Mouse (Mus musculus): ENCODE data around the gene Bivm. TPM values are rescaled to one million over a fixed set of nuclear protein-coding genes. Genes with fewer than 3 reads are reported as not detected.

Gene Bivm
- polyA plus RNA-seq, 1 experiment from 2014 or later: 26.4 TPM

GRCm38 (mm10) chr1:44186396-44186795 lies 67.6 kb downstream of the Bivm start:
- Histone ChIP-seq H3K27me3 (no peaks in the 10 kb centered on the region), H3K9me3 (no peaks in the 10 kb centered on the region), H3K27ac (no peak overlapping the region), H3K4me3 (no peak overlapping the region), H3K36me3 (peaks cover 5% of the 10 kb centered on the region), H3K4me1 (no peaks in the 10 kb centered on the region), H3K9ac (no peak overlapping the region), H3K4me2 (replicated peaks) (no peak overlapping the region)
- ATAC-seq (ENCODE audit: insufficient number of reproducible peaks, insufficient read depth, low FRiP score, low TSS enrichment): no peak

Other genes with a start within 250 kb of the Bivm start
- 67.0 and 67.8 TPM in 2 replicates for gene Tpp2, start 185.3 kb upstream of the Bivm start, polyA plus RNA-seq (2016; fragmentation: Nextera tagmentation; extraction: Ambion mirVana)
- gene Mettl21c, start 98.9 kb upstream of the Bivm start, polyA plus RNA-seq (2016; fragmentation: Nextera tagmentation; extraction: Ambion mirVana): 0.61 and 0.87 TPM in 2 replicates
- 0.03 and 0.06 TPM in 2 replicates for gene Gm8251, start 57.0 kb upstream of the Bivm start, polyA plus RNA-seq (2016; fragmentation: Nextera tagmentation; extraction: Ambion mirVana)
- 76.1 and 79.0 TPM in 2 replicates for gene Tex30, start 16.5 kb upstream of the Bivm start, polyA plus RNA-seq (2016; fragmentation: Nextera tagmentation; extraction: Ambion mirVana)
- 69.9 and 80.1 TPM in 2 replicates for gene Kdelc1, start 149 bp upstream of the Bivm start, polyA plus RNA-seq (2016; fragmentation: Nextera tagmentation; extraction: Ambion mirVana)
- gene Ercc5, start 28.8 kb downstream of the Bivm start, polyA plus RNA-seq (2016; fragmentation: Nextera tagmentation; extraction: Ambion mirVana): 33.0 and 35.9 TPM in 2 replicates
- 0.05 TPM in 1 of 2 replicates, not detected in the other for gene Mettl21e, start 100.0 kb downstream of the Bivm start, polyA plus RNA-seq (2016; fragmentation: Nextera tagmentation; extraction: Ambion mirVana)